Mouse (Mus musculus) neural tube, embryonic 13.5 days (tissue): ENCODE results near the gene Tex22. TPM values are rescaled to one million over a fixed set of nuclear protein-coding genes. Genes with fewer than 3 reads are reported as not detected.

ENCODE experiments used
- ATAC-seq: fragments of 200-750 bp; cut with Nextera tagmentation; 2 replicates; pipeline ENCODE4 v1.8.0; 2017; ENCODE audit warnings: low read depth, mild to moderate bottlenecking, moderate TSS enrichment, moderate library complexity
- H3K27ac ChIP-seq: fragments of 300-500 bp; sonication (generic); replicated peaks from 2 replicates; pipeline ENCODE4 v1.5.1; 2015; ENCODE audit warnings: moderate library complexity, mild to moderate bottlenecking, inconsistent platforms
- H3K27me3 ChIP-seq: fragments of 300-500 bp; sonication (generic); 2 replicates; pipeline ENCODE4 v1.6.1; 2015; ENCODE audit warnings: mild to moderate bottlenecking, inconsistent platforms
- H3K36me3 ChIP-seq: fragments of 300-500 bp; sonication (generic); 2 replicates; pipeline ENCODE4 v1.6.1; 2015; ENCODE audit warnings: mild to moderate bottlenecking, inconsistent platforms
- H3K4me1 ChIP-seq: fragments of 300-500 bp; sonication (generic); replicated peaks from 2 replicates; pipeline ENCODE4 v1.6.1; 2015; ENCODE audit warnings: inconsistent platforms
- H3K4me2 ChIP-seq: fragments of 300-500 bp; sonication (generic); 2 replicates; pipeline ENCODE4 v1.6.1; 2015; ENCODE audit warnings: inconsistent platforms, mild to moderate bottlenecking, moderate library complexity
- H3K4me3 ChIP-seq: fragments of 300-500 bp; sonication (generic); 2 replicates; pipeline ENCODE4 v1.5.1; 2015; ENCODE audit warnings: mild to moderate bottlenecking, inconsistent platforms
- H3K9ac ChIP-seq: fragments of 300-500 bp; sonication (generic); 2 replicates; pipeline ENCODE4 v1.6.1; 2015; ENCODE audit warnings: moderate library complexity, mild to moderate bottlenecking, inconsistent platforms
- H3K9me3 ChIP-seq: fragments of 300-500 bp; sonication (generic); 2 replicates; pipeline ENCODE4 v1.6.1; 2016; ENCODE audit warnings: inconsistent platforms
- WGBS: fragments of 180-500 bp; shearing (Covaris S2); methylation state at CpG from one replicate; pipeline ENCODE4 v1.1.7; 2015; 5-methylcytosine and 5-hydroxymethylcytosine counted together
- microRNA-seq: library from miRNA; unstranded; fragments of <30 nt; microRNA quantifications from one replicate; pipeline ENCODE4, GENCODE M21; 2016
- polyA plus RNA-seq: library from polyadenylated mRNA; unstranded; fragments of >200 nt; fragmentation: Nextera tagmentation; extraction: Ambion mirVana; gene quantifications from 2 replicates; pipeline ENCODE4 v1.2.1, GENCODE M21; 2015

Tex22 gene
- polyA plus RNA-seq, 1 experiment from 2014 or later: not detected

DNA sequence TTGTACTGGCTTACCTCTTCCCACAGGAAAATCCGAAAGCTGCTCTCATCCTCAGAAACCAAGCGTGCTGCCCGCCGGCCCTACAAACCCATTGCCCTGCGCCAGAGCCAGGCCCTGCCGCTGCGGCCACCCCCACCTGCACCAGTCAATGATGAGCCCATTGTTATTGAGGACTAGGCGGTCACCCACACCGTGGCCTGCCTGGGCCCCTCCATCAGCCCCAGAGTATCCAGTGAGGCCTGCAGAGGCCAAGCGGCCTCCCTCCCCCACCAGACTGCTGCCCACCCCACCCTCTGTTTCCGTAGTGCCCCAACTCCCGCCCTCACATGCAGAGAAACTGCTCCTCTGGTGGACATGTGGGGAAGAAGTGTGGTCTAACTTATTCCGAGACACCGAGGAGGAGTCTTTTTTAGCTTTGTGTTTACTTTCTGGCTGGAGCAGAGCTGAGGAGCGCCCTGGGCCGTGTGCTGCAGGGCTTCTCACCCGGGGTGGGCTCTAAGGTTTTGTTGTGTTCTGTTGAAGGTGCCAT lies 62.3 kb downstream of the Tex22 start:
- 80% methylated on average over 17 of the region's 17 CpGs for WGBS

GRCm38 (mm10) chr12:113137260-113138213 lies 63.2 kb downstream of the Tex22 start:
- H3K9ac ChIP-seq: no peak overlapping the region
- H3K9me3 ChIP-seq: no peaks in the 10 kb centered on the region
- H3K4me3 ChIP-seq: no peak overlapping the region
- H3K27me3 ChIP-seq: no peaks in the 10 kb centered on the region
- H3K4me1 ChIP-seq: peaks cover 38% of the 10 kb centered on the region
- peaks cover 62% of the 10 kb centered on the region for H3K36me3 ChIP-seq
- WGBS: 90% methylated on average over 18 of the region's 18 CpGs
- H3K4me2 ChIP-seq: no peak overlapping the region
- H3K27ac ChIP-seq: no peak overlapping the region
- ATAC-seq: no peak

More for the DNA sequence above, 62.3 kb downstream of the Tex22 start:
- Histone ChIP-seq H3K4me1 (peaks cover 28% of the 10 kb centered on the region), H3K36me3 (peaks cover 72% of the 10 kb centered on the region), H3K9me3 (no peaks in the 10 kb centered on the region), H3K9ac (no peak overlapping the region), H3K4me3 (no peak overlapping the region), H3K27me3 (no peaks in the 10 kb centered on the region), H3K27ac (no peak overlapping the region), H3K4me2 (no peak overlapping the region)
- no peak for ATAC-seq

DNA sequence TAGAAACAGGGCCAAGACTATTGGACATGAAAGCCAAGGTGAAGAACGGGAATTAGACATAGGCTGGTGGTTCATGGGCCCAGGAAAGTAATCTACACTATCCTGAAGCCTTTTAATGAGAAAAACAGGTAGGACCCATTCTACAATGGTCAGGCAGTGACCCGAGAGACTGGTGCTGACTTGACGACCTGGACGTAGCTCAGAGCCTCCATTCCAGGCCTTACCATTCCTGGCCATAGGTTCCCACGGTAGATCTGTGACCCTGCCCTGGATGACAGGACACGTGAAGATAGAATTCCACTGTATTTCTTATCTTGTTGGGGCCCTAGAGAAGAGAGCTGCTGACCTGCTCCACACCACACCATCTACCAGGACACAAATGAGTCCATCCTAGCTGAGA lies 64.0 kb downstream of the Tex22 start:
- Histone ChIP-seq H3K4me1 (peaks cover 46% of the 10 kb centered on the region), H3K27me3 (no peaks in the 10 kb centered on the region), H3K9me3 (no peaks in the 10 kb centered on the region), H3K4me3 (no peak overlapping the region), H3K36me3 (peaks cover 55% of the 10 kb centered on the region), H3K9ac (no peak overlapping the region), H3K27ac (peak overlapping the region; percentile 87), H3K4me2 (no peak overlapping the region)
- WGBS: 79% methylated on average over 6 of the region's 6 CpGs
- no peak for ATAC-seq

Small RNA genes within 50 kb of the gene (microRNA-seq; reads per million reads assigned to microRNA genes)
- not detected for gene Gm44471

Other genes starting within 250 kb of the Tex22 start
- 46.9 and 56.1 TPM in 2 replicates for gene Cdca4, start 245.1 kb upstream of the Tex22 start, polyA plus RNA-seq
- not detected in 2 replicates for gene Gpr132, start 206.3 kb upstream of the Tex22 start, polyA plus RNA-seq
- 8.6 and 9.6 TPM in 2 replicates for gene Jag2, start 144.7 kb upstream of the Tex22 start, polyA plus RNA-seq
- 55.1 and 74.8 TPM in 2 replicates for gene Nudt14, start 132.4 kb upstream of the Tex22 start, polyA plus RNA-seq
- gene Btbd6, start 98.0 kb upstream of the Tex22 start, polyA plus RNA-seq: 35.0 and 41.4 TPM in 2 replicates
- gene Brf1, start 73.8 kb upstream of the Tex22 start, polyA plus RNA-seq: 55.8 and 55.9 TPM in 2 replicates
- gene Pacs2, start 60.0 kb upstream of the Tex22 start, polyA plus RNA-seq: 26.1 and 27.8 TPM in 2 replicates
- 14.8 and 15.1 TPM in 2 replicates for gene Mta1, start 23.8 kb downstream of the Tex22 start, polyA plus RNA-seq
- 301 and 350 TPM in 2 replicates for gene Crip2, start 65.7 kb downstream of the Tex22 start, polyA plus RNA-seq
- gene Crip1, start 71.8 kb downstream of the Tex22 start, polyA plus RNA-seq: 66.3 and 74.9 TPM in 2 replicates
- gene Tedc1, start 81.9 kb downstream of the Tex22 start, polyA plus RNA-seq: 17.1 and 18.7 TPM in 2 replicates
- gene Tmem121, start 111.4 kb downstream of the Tex22 start, polyA plus RNA-seq: 33.5 and 33.9 TPM in 2 replicates